Mouse (Mus musculus) G1E (cell line): ENCODE measurements around the gene Gm10972.
"Not testable (repeated sequence)": the region's sequence is repeated elsewhere in the genome, so short reads cannot be mapped to it uniquely, and the experiment has no call there.

Experiments used
- CTCF ChIP-seq: IDR thresholded peaks from 2 replicates; pipeline ENCODE4 v1.5.1; 2012; ENCODE audit warnings: low read depth, low read length, inconsistent platforms, mixed read lengths
- GATA2 ChIP-seq: IDR thresholded peaks from 2 replicates; pipeline ENCODE4 v1.6.1; 2012; ENCODE audit warnings: low read depth, low read length, inconsistent platforms, borderline replicate concordance
- POLR2AphosphoS5 ChIP-seq: IDR thresholded peaks from 2 replicates; pipeline ENCODE4 v1.6.1; 2012; ENCODE audit warnings: low read depth, low read length, inconsistent platforms; ENCODE audit not compliant: insufficient replicate concordance
- TAL1 ChIP-seq: conservative IDR thresholded peaks from 2 replicates; pipeline ENCODE4 v1.6.1; 2012; ENCODE audit warnings: low read depth, low read length, inconsistent platforms, mixed read lengths

GRCm38 (mm10) chr3:94665896-94666295 lies 23.0 kb downstream of the Gm10972 start:
- TF ChIP-seq CTCF, GATA2, POLR2AphosphoS5: not testable (repeated sequence)
- TF ChIP-seq TAL1: peak; percentile 70
